Mouse (Mus musculus) heart, postnatal 14 days (tissue): ENCODE results near the gene Atrx. TPM values are rescaled to one million over a fixed set of nuclear protein-coding genes. Genes with fewer than 3 reads are reported as not detected.
"Not testable (repeated sequence)": the region's sequence is repeated elsewhere in the genome, so short reads cannot be mapped to it uniquely, and the experiment has no call there.

Source experiments
- DNase-seq, 2 experiments: peaks; one replicate each; pipeline ENCODE4 v3.0.0; 2021 to 2022
- intact Hi-C: fragments of 180-260 bp; cut with DNase I; formaldehyde crosslinking; loops from one replicate; pipeline ENCODE4 v1.15.1; 2025
- long read RNA-seq, 2 experiments: library from polyadenylated mRNA; stranded (forward); transcript quantifications; one replicate each; pipeline ENCODE4 v2.0.0; 2021
- total RNA-seq, 2 experiments: library from RNA; stranded (reverse); gene quantifications; 2 replicates each; pipeline ENCODE4 v1.2.3; 2021

The Atrx gene
- total RNA-seq = 10 to 100 TPM; 94.6 to 99.4 TPM
- long read RNA-seq, experiment 1, partial matches to known transcripts = 2 of 7 reads
- long read RNA-seq, experiment 1, other reads (novel, unspliced or antisense) = 5 of 7 reads
- long read RNA-seq, experiment 2, partial matches to known transcripts = 5 of 15 reads
- long read RNA-seq, experiment 2, other reads (novel, unspliced or antisense) = 8 of 15 reads

DNA sequence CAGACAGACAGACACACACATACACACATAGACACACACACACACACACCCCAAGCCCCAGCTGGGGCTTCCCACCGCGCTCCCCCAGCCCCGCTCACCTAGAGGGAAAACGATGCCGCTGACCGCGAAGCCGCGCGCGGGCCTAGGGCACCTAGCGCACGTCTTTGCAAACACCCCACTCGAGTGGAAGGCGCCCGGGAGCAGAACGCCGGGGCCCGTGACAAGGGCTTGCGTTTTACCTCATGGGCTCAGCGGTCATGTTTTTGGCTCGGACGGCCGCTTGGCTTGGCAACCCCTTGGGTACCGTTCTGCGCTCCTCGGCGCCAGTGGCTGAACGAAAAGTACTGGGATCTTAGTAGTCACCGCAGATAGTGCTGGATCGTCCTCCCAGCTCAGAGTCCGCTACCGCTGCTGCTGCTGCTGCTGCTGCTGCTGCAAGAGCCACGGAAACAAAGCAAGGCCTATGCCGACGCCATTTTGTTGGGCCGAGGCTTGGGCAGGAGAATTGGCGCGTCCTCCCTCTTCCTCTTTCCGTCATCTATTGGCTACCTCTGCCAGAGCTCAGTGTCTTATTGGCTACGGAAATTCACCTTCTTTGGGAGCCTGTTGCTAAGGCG, at the start of gene Atrx:
Gene Atrx, minus strand, starts transcription at position 543 of the 617 bp plus-strand sequence.
- intact Hi-C loops = no loop called here
- DNase-seq = peak; percentile 67 to 73

GRCm38 (mm10) chrX:105957091-105957490, 27.9 kb upstream of the Atrx start:
- intact Hi-C loops, DNase-seq: not testable (repeated sequence)

- DNase-seq = no peak
- intact Hi-C loops = no loop called here
These were observed 24.8 kb upstream of the Atrx start for GRCm38 (mm10) chrX:105953999-105954398.

DNA sequence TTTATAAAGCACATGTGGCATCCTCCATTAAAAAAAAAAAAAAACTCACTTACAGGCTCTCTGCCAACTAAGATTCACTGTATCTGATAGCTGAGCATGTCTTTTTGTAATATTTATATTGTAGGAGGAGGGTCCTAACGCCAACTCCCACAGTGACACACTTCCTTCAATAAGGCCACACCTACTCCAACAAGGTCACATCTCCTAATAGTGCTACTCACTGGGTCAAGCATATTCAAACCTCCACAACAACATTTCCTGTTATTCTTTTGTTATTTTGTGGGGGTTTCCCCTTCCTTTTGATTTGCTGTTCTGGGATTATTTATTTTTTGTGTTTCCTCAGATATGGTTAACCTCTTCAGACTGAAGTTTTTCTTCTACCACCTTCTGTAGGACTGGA, 17.2 kb upstream of the Atrx start:
- intact Hi-C loops = no loop called here

GRCm38 (mm10) chrX:105939245-105939644, 10.0 kb upstream of the Atrx start:
- intact Hi-C loops = no loop called here
- no peak for DNase-seq

More for the DNA sequence above, 17.2 kb upstream of the Atrx start:
- no peak for DNase-seq

- intact Hi-C loops = no loop called here
- no peak for DNase-seq
These were observed 8.5 kb upstream of the Atrx start for GRCm38 (mm10) chrX:105937736-105938135.

DNA sequence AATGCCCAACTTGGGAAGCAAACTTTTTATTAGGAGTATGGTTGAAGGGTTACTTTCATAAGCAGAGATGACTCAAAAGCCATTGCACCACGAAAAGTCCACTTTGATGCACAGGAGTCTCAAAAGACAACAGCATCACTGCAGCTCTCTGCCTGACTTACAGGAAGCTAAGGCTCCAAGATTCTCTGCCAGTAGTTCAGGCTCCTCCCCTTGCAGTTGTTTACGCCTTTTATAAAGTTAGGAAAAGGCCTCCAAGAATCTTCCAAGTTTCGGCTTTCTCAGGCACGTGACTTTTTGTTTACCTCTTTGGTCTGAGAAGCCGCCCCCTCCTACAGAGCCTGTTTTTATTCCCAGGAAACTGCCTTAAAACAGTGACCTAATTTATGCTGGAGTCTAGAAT, 5.1 kb upstream of the Atrx start:
- intact Hi-C loops = no loop called here
- DNase-seq = peak; percentile 4 to 21

DNA sequence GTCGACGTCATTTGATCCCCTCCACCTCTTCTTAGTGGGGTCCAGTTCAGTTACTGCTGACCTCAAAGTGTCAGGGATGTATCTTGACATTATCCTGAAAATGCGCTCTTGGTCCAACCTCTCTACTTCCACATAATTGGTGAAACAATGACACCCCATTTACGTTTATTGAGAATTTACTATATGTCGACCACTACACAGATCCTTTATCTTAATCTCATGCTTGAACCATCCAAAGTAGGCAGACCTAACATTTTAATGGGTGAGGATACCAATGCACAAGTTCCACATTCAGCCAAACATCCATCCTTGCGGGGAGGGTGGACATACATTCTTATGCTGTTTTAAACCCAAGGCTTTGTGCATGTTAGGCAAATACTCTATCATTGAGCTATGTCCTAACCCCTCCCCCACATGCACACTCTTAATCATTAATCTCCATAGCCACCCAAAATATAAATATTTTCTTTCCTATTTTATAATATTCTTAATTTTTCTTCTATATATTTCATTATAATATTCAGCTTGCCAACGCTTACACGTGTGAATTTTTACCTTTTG, 355 bp upstream of the Atrx start:
- intact Hi-C loops = no loop called here
- DNase-seq = no peak

- intact Hi-C loops = loop anchor here (2.0 kb wide), 1 partner anchor 85 kb away; no protein-coding TSS in a partner anchor
- DNase-seq = peak; percentile 47 to 49
These were observed 1.0 kb downstream of the Atrx start for GRCm38 (mm10) chrX:105927941-105928860.

DNA sequence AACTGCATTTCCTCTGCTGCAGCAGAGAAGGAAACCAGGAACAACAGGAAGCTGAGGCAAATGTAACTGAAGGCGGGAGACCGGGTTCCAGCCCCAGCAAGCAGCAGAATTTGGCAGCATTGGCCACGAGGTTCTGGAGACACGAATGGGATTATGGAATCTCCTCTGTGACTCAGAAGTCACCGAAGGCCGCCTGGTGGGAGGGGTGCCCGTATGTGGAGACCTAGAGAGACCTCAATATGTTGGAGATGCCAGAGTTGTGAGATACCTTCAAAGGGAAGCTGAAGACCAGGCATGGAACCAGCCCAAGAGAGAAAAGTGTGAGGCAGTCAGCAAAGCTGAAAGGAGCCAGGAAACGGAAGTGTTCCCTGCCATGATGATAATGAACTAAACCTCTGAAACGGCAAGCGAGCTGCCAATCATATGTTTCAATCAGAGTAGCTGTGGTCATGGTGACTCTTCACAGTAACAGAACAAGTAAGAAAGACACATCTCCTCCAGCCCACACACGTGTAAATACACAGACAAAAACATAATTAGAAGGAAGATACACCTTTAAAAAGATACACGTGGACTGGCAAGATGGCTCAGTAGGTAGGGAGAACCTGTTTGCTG, 3.0 kb downstream of the Atrx start:
- intact Hi-C loops = loop anchor here (2.0 kb wide), 1 partner anchor 87 kb away; no protein-coding TSS in a partner anchor

DNA sequence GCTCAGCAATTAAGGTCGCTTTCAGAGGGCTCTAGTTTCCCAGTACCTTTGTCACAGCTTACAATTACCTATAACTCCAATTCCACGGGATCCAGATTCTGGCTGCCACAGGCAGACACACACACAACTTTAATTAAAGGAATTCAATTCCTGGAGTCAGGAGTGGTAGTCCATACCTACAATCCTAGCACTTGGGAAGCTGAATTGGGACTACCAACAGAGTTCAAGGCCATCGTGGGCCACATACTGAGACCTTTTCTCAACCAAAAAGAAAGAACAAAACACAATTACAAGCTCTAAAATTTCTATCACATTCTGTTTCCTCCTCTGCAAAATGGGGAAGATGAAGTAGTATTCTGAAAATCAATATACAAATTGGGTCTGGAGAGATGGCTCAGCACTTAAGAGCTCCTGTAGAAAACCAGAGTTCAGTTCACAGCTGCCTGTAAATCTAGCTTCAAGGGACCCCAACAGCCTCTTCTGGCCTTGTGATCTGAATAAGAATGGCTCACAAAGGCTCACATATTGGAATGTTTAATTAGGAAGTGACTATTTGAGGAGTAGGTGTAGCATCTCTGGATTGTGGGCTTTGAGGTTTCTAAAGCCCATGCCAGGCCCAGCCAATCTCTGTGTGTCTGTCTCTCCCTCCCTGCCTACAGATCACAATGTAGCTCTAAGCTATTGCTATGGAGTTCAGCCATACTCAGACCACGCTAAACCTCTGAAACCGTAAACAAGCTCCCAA, 4.7 kb downstream of the Atrx start:
- intact Hi-C loops = no loop called here

More for the DNA sequence above, 3.0 kb downstream of the Atrx start:
- DNase-seq = peak; percentile 6 to 10

GRCm38 (mm10) chrX:105923896-105924295, 5.3 kb downstream of the Atrx start:
- intact Hi-C loops = no loop called here
- DNase-seq = no peak

More for the DNA sequence above, 4.7 kb downstream of the Atrx start:
- no peak for DNase-seq

- intact Hi-C loops, DNase-seq: not testable (repeated sequence)
These were observed 6.2 kb downstream of the Atrx start for GRCm38 (mm10) chrX:105922986-105923385.

GRCm38 (mm10) chrX:105921421-105921820, 7.8 kb downstream of the Atrx start:
- intact Hi-C loops = no loop called here
- peak; percentile 5 to 43 for DNase-seq

GRCm38 (mm10) chrX:105911728-105912127, 17.5 kb downstream of the Atrx start:
- intact Hi-C loops = no loop called here
- DNase-seq = no peak

GRCm38 (mm10) chrX:105901611-105902010, 27.6 kb downstream of the Atrx start:
- intact Hi-C loops = no loop called here
- DNase-seq = no peak

GRCm38 (mm10) chrX:105886921-105887320, 42.3 kb downstream of the Atrx start:
- intact Hi-C loops = no loop called here
- no peak for DNase-seq

DNA sequence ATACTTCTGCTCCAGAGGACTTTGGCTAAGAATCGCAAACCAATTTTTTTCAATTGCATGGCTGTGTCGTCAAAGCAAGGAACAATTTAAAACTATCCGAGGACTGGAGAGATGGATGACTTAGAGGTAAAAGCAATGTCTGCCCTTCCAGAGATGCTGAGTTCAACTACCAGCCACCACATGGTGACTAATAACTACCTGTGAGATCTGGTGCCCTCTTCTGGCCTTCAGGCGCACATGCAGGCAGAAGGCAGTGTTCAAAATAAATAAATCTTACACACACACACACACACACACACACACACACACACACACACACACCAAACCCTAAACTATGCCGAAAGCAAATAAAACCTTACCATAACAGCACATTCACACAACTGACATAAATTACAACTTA, 64.8 kb downstream of the Atrx start:
- DNase-seq = peak in 1 of 2 experiments; percentile 22
- intact Hi-C loops = no loop called here

DNA sequence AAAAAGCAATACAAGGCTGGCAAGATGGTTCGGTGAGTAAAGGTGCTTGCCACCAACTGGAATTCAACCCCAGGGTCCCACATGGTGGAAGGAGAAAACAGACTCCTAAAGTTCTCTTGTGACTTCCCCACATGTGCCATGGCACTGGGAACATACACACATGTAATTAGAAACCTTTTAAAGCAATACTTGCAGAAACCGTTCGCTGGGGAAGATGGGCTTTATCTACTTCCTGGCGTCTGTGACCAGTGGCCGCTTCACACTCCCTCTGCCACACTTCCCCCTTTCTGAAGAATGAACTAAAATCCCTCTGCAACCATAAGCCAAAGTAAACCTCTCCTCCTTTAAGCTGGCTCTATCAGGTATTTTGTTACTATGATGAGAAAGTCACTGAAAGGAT, 104.7 kb downstream of the Atrx start:
- no peak for DNase-seq
- intact Hi-C loops = no loop called here
